ENCODE assay signal across 31 mouse cellular contexts in the genomic region with DNA sequence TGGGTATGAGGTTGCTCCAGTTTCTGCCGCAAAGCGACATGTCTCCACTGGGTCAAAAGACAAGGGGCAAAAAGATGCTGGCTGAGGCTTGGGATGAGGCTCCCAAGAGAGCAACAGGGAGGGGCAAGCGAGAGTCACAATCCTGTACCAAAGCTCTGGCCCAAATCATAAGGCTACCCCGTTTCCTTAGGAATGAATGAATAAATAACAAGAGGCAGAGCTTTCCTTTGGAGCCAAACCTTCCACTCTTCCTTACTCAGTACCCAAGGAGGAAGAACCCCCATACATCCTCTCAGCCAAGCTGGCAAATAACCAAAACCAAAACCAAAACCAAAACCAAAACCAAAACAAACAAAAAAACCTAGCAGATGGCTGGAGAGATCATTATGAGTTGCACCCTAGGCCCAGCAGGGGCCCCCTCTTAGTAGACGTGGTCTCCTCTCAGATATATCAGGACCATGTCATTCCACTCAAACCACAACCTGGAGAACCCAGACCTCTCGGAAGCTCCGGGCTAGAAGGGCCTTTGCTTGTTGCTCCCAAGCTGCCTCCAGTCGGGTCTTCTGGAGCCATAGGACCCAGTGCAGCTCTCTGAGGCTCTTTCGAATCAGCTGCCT. TPM values are rescaled to one million over a fixed set of nuclear protein-coding genes. Genes with fewer than 3 reads are reported as not detected.
DNase-seq lines count a peak whose midpoint lies in the region; ATAC-seq and TF ChIP-seq lines count a peak whose summit lies in the region.
"Had no signal": no experiment of that assay in that cellular context is flagged by ENCODE, and none has a peak within 500 bp of the region (broad histone marks: within the 10 kb centered on the region; RNA-seq: fewer than 3 reads in every experiment).

No protein-coding gene starts in this region.

- no peak for TF ChIP-seq CTCF in bone marrow, adult 2 months (IDR thresholded peaks at IDR 0.05; ENCODE audit: control insufficient read depth, insufficient read depth, low read length)

- no peaks in the 10 kb centered on the region for H3K36me3 ChIP-seq in heart, embryonic 10.5 days
- H3K36me3 ChIP-seq: G1E; limb, embryonic 10.5 days; limb, embryonic 15.5 days; liver, embryonic 13.5 days; neural tube, embryonic 12.5 days had no signal

- 0 out of 2 replicates have a peak overlapping the region, but pooled peaks have one; percentile 6 for H3K27ac ChIP-seq in bone marrow, adult 2 months (ENCODE audit: control insufficient read depth, insufficient read depth, low read depth, low read length, poor library complexity)
- H3K27ac ChIP-seq in heart, embryonic 10.5 days: no peak overlapping the region
- H3K27ac ChIP-seq: heart, adult 2 months; hindbrain, postnatal 0 days; limb, embryonic 10.5 days; limb, embryonic 15.5 days; liver, embryonic 13.5 days; neural tube, embryonic 12.5 days had no signal

- 54% methylated on average over 9 of the region's 9 CpGs for WGBS in bone marrow, adult 2 months
- WGBS in heart, embryonic 10.5 days: 76% methylated on average over 9 of the region's 9 CpGs

- H3K4me3 ChIP-seq in bone marrow, adult 2 months (replicated peaks; ENCODE audit: control insufficient read depth, low read depth, low read length): no peak overlapping the region
- no peak overlapping the region for H3K4me3 ChIP-seq in heart, embryonic 10.5 days
- H3K4me3 ChIP-seq: erythroblast, embryonic 14.5 days; heart, adult 2 months; limb, embryonic 10.5 days; limb, embryonic 15.5 days; liver, embryonic 13.5 days; neural tube, embryonic 12.5 days had no signal

- TF ChIP-seq POLR2A in bone marrow, adult 2 months (IDR thresholded peaks at IDR 0.05; ENCODE audit: borderline replicate concordance, control insufficient read depth, low read depth, low read length): no peak

- no peaks in the 10 kb centered on the region for H3K9me3 ChIP-seq in heart, embryonic 10.5 days
- H3K9me3 ChIP-seq: G1E; limb, embryonic 10.5 days; limb, embryonic 15.5 days; liver, embryonic 13.5 days; neural tube, embryonic 12.5 days had no signal

- ATAC-seq in inflammation-experienced regulatory T-cells, adult 6 months: peak; percentile 70
- ATAC-seq: forebrain, embryonic 16.5 days; hindbrain, postnatal 0 days; intestine, postnatal 0 days; lung, postnatal 0 days; midbrain, embryonic 16.5 days had no signal

- DNase-seq in 3T3-L1 (ENCODE audit: low read depth, low spot score) (peak; percentile 43), A20 (ENCODE audit: low read depth, low spot score) (peak; percentile 25)
- DNase-seq in layer of hippocampus, adult 11-12 months (ENCODE audit: low spot score): no peak
- no peak for DNase-seq in left cerebral cortex, postnatal 10 days (ENCODE audit: extremely low spot score in 1 of 2, low spot score in 2 of 2)
- no peak for DNase-seq in layer of hippocampus, postnatal 25 days (ENCODE audit: extremely low spot score in 1 of 2, low spot score in 1 of 2)
- no peak for DNase-seq in heart, embryonic 10.5 days (ENCODE audit: low spot score)
- DNase-seq: adrenal gland, postnatal 10 days; cerebellum, adult 11 months; cerebellum, adult 9-11 months; gastrocnemius, postnatal 25 days; heart, adult 2 months; heart, postnatal 14 days; kidney, adult 9 months; kidney, postnatal 14 days; liver, embryonic 13.5 days; lung, adult 18-20 months; lung, postnatal 4 days; right cerebral cortex, adult 18-20 months; right cerebral cortex, postnatal 4 days had no signal

- intact Hi-C loops in left cerebral cortex, postnatal 10 days (cut with DNase I): no loop called here

- no peaks in the 10 kb centered on the region for H3K4me1 ChIP-seq in bone marrow, adult 2 months (ENCODE audit: control insufficient read depth, insufficient read depth, low read length)
- H3K4me1 ChIP-seq in heart, embryonic 10.5 days: peaks cover 31% of the 10 kb centered on the region

- H3K27me3 ChIP-seq in heart, embryonic 10.5 days (ENCODE audit: insufficient read depth, poor library complexity, severe bottlenecking): peaks cover 15% of the 10 kb centered on the region; the same call in 1 of the 2 replicates
- H3K27me3 ChIP-seq: limb, embryonic 15.5 days; liver, embryonic 13.5 days; neural tube, embryonic 12.5 days had no signal

RNA-seq across cellular contexts. Expression of gene Agtrap, which starts 18.1 kb away (rescaled TPM):
- 10.0 and 20.9 TPM in 2 replicates for polyA plus RNA-seq in bone marrow, adult 2 months (2011; ENCODE audit: insufficient read depth, insufficient read length, low replicate concordance, missing spikeins)
- polyA plus RNA-seq in inflammation-experienced regulatory T-cells, adult 6 months (2017; shearing (Covaris generic)): 10 to 100 TPM; 13.3 to 21.5 (median 14.3) TPM
- total RNA-seq in left cerebral cortex, postnatal 10 days (2021): 1 to 10 TPM; 3.6 to 4.3 TPM
- total RNA-seq in layer of hippocampus, postnatal 25 days (2021): 1 to 10 TPM; 6.2 to 6.9 TPM
- 20.8 and 25.5 TPM in 2 replicates for polyA plus RNA-seq in heart, embryonic 10.5 days (2016; fragmentation: Nextera tagmentation; extraction: Ambion mirVana)

RNA-seq across cellular contexts. Expression of gene Mthfr, which starts 30.8 kb away (rescaled TPM):
- 5.2 and 9.6 TPM in 2 replicates for polyA plus RNA-seq in bone marrow, adult 2 months (2011; ENCODE audit: insufficient read depth, insufficient read length, low replicate concordance, missing spikeins)
- 10 to 100 TPM in 1 of 3 experiments, 1 to 10 TPM in 2; 9.2 to 12.0 (median 9.5) TPM for polyA plus RNA-seq in inflammation-experienced regulatory T-cells, adult 6 months (2017; shearing (Covaris generic))
- total RNA-seq in left cerebral cortex, postnatal 10 days (2021): 10 to 100 TPM; 21.7 to 22.6 TPM
- 10 to 100 TPM; 28.7 to 31.9 TPM for total RNA-seq in layer of hippocampus, postnatal 25 days (2021)
- 13.5 and 15.6 TPM in 2 replicates for polyA plus RNA-seq in heart, embryonic 10.5 days (2016; fragmentation: Nextera tagmentation; extraction: Ambion mirVana)

RNA-seq across cellular contexts. Expression of gene Clcn6, which starts 31.1 kb away (rescaled TPM):
- polyA plus RNA-seq in bone marrow, adult 2 months (2011; ENCODE audit: insufficient read depth, insufficient read length, low replicate concordance, missing spikeins): 3.4 and 6.8 TPM in 2 replicates
- polyA plus RNA-seq in inflammation-experienced regulatory T-cells, adult 6 months (2017; shearing (Covaris generic)): 1 to 10 TPM; 3.8 to 7.0 (median 6.3) TPM
- 10 to 100 TPM; 66.8 to 69.0 TPM for total RNA-seq in left cerebral cortex, postnatal 10 days (2021)
- 10 to 100 TPM; 70.9 to 73.9 TPM for total RNA-seq in layer of hippocampus, postnatal 25 days (2021)
- 8.0 and 8.4 TPM in 2 replicates for polyA plus RNA-seq in heart, embryonic 10.5 days (2016; fragmentation: Nextera tagmentation; extraction: Ambion mirVana)

Comparison
In these comparisons a context has a peak if more than half of its experiments do, and no peak if none do; other contexts are left out.
1. DNase-seq: peak in 3T3-L1 (single experiment) and A20 (single experiment); none in layer of hippocampus, adult 11-12 months (single experiment), left cerebral cortex, postnatal 10 days (0 of 2), layer of hippocampus, postnatal 25 days (0 of 2) and heart, embryonic 10.5 days (single experiment).